Mouse (Mus musculus) adrenal gland, adult 18-20 months (tissue): ENCODE measurements around the gene Lamb3. TPM values are rescaled to one million over a fixed set of nuclear protein-coding genes. Genes with fewer than 3 reads are reported as not detected.
"Not testable (repeated sequence)": the region's sequence is repeated elsewhere in the genome, so short reads cannot be mapped to it uniquely, and the experiment has no call there.

Experiments
- DNase-seq, 2 experiments: peaks; one replicate each; pipeline ENCODE4 v3.0.0; 2021 to 2022; ENCODE audit warnings: low spot score in 2 of 2
- total RNA-seq, 2 experiments: library from RNA; stranded (reverse); gene quantifications; 1 replicate in 1 of 2; 2 replicates in 1 of 2; pipeline ENCODE4 v1.2.3; 2021

Gene Lamb3
- total RNA-seq, 2 experiments from 2014 or later: 0.86 to 1.5 TPM

DNA sequence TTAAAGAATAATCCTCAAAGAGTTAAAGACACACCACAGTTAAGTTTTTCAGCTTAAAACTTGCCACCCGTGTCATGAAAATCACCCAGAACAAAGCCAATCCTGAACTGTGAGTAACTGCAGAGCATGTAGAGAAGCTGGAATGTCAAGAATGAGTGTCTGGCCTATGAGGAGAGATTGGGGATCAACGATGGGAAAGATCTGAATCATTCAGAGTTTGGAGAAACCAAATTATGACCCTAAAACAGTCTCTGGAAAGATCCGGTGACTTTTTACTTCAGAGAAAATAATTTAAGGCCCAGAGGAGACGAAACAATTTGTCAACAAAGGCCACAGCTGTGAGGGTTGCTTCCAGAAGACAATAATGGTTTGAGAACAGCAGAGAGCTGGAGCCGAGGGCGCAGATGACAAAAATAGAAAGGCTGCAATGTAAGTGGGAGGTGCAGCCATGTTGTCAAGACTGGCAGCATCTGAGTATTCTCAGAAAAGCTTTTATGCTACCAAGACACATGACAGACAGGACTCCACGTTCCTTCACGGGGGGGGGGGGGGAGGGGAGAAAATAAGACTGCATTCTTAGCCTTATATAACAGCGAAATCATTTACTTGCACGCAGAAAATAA, 36.2 kb downstream of the Lamb3 start:
- no peak for DNase-seq

DNA sequence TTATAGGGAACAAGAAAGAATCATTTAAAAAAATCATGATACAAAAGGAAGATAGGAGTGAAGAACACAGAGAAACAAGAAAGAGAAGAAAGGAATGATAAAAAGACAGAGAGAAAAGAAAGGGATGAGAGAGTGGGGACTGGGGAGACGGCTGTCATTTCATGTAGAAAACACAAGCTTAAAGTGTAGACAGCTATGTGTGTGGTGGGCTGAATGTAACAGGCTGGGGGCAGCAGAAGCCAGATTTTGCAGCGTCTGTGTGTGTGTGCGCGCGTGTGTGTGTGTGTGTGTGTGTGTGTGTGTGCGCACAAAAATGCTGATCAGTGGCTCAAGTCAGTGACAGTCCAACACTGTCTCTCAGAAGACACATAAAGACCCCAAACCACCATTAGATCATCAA, 36.7 kb downstream of the Lamb3 start:
- DNase-seq: no peak

DNA sequence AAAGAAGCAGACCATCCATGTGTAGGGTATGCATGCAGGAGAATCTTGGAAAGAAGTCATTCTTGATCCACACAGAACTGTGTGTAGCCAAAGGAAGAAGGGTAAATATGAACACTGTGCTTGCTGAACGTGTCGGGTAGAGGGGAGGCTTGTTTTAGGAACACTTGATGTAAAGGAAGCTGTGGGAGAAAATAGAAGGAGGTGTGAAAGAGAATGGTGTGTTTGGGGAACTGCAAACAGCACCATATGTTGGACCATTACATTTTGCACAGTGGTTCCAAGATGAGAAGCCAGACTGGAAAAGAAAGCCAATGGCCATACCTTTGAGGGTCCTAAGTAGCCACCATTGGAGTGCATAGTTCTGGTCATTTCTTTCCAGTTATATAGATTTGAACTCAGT, 42.5 kb downstream of the Lamb3 start:
- no peak for DNase-seq

DNA sequence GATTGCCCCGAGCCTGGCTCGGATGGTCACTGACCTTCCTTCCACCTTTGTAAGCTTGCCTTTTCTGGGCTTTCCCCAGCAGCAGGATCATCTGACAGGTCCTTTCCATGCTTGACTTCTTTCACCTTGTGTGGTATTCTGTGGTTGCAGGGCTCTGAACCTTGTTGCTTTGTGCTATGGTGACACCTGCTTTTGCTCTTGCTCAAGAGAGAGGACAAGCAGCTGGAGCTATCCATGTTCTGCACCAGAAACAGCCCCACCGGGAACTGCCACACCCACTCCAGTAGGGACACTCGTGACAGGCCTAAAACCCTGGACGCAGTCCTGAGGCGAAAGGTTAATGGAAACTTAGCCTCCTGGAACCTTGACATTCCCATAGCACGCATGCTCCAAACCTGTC, 43.9 kb downstream of the Lamb3 start:
- no peak for DNase-seq

DNA sequence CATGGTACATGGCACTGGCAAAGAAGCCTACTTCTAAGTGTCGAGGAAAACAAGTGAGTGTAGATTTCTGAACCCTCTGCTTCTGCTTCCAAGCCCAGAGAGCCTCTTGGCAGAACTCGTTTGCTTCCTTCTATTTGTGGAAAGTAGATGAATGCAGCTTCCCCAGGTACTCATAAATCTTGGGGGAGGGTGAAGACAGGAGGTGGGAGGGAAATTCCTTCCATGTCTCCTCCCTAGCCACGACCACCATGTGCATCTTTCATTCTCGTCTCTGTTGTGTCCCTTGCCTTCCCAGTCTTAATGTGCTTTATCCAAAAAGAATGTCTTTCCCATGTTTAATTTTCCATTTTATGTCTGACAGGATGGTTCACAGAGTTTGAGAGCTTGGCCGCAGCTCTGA, 45.1 kb downstream of the Lamb3 start:
- DNase-seq: no peak

DNA sequence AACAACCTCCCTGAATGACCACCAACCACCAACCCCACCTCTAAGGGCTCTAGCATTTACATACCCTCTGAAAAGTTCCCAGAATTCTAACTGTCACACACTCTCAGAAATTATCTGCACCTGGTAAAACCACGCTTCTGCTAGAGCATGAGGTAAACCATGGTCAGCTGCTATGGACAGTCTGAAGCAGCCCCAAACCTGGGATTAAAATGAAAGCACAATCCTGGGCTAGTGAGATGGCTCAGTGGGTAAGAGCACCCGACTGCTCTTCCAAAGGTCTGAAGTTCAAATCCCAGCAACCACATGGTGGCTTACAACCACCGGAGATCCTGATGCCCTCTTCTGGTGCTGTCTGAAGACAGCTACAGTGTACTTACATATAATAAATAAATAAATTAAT, 46.4 kb downstream of the Lamb3 start:
- DNase-seq: not testable (repeated sequence)

DNA sequence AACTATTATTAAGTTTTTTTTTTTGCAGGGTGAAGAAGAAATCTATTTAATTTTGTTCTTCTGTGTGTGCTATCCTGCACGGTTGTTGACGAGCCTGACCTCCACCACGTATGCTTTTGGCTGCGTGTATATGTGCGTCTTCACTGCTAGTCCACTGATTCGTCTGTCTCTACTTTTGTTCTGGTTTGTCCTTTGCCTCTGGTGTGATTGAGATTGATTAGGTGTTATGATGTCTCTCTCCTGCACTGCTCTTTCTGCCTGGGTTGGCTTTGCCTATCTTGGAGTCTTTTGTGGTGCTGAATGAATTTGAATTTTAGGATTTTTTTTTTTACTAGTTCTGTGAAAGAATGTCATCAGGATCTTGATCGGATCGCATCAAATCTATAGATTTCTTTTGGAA, 47.5 kb downstream of the Lamb3 start:
- no peak for DNase-seq

DNA sequence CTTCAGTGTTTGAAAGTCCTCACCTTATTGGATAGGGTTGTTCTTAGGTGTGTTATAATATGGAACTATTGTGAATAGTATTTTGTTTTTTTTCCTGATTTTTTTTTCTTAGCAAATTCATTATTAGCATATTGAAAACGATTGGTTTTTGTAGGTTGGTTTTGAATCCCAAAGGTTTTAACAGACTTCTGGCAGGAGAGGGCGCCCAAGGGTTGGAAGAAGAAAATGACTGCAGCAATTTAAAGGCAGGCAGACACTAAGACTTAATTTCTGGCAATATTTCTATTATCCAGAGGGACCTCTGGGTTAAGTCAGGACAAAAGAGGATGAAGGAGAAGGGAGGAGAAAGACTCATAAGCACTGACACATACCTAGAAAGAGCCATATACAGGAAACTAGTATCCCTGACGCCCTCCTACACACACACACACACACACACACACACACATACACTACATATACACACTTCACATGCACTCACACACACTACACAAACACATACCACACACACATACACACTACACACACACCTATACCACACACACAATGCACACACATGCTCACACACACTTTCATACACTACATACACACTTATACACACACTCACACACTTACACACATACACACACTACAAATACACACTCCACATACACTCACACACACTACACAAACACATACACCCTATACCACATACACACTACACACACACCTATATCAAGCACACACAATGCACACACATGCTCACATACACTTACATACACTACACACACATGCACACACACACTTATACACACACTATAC, 48.2 kb downstream of the Lamb3 start:
- peak; percentile 65 to 79 for DNase-seq

DNA sequence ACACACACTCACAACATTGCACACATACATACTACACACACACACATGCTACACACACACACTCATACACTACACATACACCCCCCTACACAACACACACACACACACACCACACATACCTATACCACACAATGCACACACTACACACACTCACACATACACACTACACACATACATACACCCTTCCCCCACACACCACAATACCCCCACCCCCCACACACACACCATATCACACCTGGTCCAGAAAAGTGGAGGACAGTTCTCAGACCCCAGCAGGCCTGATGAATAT, 48.7 kb downstream of the Lamb3 start:
- DNase-seq: no peak

DNA sequence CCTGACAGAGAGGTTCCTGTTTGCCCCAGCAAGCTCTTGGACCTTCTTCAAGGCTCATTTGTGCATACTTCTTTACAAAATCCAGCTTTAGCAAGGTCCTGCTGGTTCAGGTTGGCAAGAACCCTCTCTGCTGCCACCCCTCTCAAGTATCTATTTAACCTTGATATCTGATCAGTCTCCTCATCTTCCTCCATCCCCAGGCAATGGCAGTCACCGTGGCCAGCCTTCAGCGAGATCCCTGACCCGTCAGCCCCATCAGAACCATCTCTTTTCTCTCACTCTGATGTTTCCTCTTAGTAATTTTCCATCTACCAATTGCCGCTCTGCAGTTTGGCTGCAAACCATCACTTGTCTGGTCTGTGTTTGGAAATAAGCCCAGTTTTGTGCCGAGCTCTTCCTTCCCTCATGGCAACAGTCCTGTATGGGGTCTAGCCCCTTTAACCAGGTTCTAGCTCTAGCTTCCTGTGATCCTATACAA, 49.2 kb downstream of the Lamb3 start:
- no peak for DNase-seq

DNA sequence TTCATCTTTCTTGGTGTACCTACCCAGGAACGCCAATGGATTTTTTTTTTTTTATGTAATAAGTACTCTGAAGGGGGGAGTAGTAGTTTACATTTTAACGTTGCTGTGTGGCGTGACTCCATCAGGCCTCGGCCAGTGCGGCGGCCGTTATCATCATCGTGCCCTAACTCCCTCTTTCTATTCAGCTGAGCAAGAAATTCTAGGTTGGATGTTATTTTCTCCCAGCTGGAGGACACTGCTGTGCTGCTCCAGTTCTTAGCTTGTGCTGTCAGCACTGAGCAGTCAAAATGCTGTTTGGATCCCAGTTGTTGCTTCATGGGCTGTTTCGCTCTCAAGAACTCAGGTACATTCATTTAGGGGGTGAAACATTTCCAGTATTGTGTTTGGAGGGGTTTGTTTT, 52.1 kb downstream of the Lamb3 start:
- DNase-seq: no peak

DNA sequence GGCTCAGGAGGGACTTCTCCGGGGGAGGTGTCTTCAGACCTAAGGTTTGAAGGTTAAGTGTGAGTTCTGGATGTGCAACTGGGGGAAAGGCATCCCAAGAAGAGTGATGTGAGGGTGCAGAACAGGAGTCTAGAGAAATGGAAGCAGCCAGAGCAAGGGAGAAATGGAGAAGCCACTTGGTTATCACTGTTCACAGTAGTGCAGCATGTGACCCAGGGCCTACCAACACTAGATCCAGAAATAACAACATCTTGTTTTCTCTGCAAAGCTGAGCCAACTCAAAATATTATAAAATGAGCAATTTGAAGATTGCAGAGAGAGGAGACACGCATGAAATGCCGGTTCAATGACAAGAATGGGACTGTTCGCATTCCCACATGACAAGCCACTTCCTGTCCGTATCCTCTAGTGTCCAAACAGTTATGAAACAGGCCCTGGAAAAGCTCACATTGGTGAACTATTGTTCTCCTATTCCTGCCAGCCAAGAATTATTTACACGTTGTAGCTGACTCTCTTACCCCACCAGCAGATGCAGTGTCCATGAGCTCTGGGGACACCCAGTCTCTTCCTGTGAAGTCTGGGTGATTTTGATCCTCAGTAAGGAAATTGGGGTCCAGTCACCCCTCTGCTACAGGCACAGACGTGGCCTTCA, 54.5 kb downstream of the Lamb3 start:
- no peak for DNase-seq

DNA sequence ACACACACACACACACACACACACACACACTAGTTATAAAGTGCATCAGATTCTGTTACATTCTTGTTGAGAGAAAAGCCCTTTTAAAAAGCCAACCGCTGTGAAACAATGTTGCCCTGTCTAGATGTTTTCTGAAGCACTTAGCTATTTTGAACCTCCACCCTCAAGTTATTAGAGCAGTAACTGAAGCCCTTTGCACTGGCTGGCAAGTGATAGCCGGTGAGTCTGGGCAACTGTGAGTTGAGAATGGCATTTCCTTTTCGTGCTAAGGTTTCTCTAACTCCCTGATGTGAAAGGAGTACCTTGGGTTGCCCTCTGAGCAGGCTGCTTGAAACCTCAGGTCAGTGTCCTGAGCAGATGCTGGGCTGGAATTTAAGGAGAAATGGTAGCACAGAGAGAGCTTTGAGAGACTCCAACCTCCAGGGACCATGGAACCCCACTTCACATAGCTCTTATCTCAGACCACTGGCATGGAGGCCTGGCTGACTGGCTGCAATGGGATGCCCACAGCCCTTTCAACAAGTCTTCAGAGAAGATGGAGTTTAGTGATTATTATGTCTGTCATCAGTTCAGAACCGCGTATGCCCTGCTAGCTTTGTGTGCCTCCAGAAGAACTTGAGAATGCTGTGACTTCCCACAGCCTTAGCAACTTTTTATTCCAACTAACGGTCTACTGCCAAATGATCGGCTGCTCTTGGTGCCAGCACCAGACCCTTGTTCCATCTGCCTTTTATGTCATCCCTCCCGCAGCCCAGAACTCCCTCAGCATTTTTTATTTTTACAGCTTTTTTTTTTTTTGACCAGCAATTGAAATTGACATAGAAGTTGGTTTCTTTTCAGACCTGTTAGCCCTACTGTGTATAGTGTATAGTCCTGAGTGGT, 55.8 kb downstream of the Lamb3 start:
- no peak for DNase-seq

DNA sequence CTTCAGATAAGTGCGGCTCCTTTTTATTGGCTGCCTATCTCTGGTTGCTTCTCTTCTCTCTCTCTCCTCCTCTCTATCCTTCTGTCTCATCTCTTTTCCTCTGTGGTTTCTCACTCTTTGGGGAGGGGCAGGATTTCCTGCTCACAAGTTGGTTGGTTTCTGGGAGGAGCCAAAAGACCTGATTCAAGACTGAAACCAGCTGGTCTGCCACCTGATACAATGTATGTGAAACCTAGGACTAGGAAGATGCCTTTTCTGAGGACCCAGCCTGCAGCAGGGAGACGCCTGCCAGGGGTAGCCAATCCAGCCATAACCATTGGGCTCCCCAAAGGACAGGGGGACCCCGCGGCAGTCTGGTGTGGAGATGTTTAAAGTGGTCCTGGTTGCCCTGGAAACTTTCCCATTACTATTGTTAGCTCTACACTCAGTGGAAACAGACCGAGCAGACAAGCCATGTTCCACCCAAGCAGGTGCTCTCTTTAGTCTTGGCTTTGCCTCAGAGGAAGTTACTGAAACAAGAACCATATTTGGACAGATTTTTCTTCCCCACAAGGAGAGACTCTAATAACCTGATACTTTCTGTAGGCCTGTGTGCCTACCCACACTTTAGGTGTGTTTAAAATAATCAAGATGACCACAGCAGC, 56.6 kb downstream of the Lamb3 start, which contains the start of gene Hsd11b1:
TSS of gene Hsd11b1 (minus strand) at position 121 of the 644 bp plus-strand sequence.
- no peak for DNase-seq

DNA sequence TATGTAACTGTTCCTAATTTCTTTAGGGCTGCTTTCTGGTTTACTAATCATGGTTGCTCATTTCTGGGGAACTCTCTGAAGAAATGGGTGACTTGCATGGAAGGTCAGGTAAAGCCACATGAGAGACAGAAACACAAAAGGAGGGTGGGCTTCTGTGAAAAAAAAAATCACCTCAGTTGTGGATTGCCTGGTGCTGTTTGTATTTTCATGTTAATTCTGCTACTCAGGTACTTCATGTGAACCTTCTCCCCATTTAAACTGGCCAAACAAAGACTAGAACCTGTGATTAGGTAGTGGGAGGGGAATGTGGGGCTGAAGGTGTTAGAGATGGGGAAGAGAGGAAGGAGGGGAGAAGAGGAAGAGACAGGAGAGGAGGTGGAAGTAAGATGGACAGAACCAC, 58.2 kb downstream of the Lamb3 start:
- no peak for DNase-seq

DNA sequence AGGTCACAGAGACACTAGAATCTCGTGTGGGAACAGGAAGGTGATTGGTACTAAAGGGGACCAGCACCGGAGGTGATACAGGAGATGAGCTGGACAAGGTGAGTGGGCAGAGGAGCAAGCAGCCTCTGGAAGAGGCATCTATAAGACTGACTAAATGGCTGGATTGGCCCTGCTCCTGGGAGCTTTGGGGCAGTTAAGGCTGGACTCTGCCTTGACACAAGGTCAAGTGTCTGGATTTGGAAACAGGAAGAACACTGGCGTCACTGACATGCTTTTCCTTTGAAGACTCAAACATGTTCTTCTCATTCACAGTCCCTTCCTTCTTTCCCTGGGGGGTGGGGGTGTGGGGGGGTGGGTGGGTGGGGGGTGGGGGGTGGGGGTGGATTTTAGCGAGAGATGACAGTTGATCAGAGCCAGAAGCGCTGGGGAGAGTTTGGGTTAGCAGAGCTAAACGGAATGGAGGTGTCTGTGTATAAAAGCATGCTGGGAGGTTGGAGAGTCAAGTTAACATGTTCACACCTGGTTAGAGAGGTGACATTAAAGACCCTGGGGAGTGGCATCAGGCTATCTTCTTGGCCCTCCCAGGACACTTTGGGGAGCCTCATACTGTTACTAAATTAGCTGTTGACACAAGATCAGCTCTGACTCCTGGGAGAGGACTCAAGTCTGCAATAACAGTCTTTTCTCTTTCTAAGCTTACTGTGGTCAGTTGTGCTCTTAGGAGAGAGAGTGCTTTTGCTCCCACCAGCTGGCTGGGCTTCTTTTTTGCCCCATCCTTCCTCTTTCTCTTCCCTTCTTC, 63.7 kb downstream of the Lamb3 start:
- no peak for DNase-seq

DNA sequence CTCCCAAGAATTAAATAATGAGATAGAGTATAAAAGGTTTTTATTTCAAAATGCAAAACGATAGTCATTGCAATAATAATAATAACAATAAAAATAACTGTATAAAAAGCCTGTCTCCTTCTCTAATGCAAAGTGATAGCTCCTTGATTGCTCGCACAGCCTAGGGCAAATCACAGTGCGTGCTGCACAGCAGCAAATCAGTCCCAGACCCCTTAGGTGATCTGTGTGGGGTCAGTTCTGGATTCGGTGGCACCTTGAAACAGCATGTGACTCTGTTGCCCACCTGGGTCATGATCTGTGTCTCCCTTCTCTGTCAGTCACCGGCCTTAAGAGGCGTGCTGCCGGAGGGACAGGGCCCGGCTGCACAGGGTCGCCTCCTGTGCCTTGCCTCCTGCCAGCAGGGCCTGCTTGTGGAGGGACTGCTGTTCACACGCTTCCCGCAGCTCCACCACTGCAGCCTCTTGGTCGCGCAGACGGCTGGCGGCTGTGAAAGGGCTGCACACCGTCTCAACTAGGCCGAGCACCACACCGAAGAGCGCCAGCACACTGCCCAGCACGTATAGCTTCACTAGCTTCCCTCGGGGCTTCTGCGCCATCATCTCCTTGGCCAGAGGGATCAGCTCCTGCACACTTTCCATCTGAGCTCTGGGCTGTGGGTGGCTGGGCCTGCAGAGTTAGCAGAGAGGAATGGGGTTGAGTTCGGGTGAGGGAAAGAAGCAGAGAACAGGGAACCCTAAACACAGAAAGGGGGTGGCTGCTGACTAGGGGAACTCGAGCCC, 64.8 kb downstream of the Lamb3 start:
- peak; percentile 43 to 48 for DNase-seq

DNA sequence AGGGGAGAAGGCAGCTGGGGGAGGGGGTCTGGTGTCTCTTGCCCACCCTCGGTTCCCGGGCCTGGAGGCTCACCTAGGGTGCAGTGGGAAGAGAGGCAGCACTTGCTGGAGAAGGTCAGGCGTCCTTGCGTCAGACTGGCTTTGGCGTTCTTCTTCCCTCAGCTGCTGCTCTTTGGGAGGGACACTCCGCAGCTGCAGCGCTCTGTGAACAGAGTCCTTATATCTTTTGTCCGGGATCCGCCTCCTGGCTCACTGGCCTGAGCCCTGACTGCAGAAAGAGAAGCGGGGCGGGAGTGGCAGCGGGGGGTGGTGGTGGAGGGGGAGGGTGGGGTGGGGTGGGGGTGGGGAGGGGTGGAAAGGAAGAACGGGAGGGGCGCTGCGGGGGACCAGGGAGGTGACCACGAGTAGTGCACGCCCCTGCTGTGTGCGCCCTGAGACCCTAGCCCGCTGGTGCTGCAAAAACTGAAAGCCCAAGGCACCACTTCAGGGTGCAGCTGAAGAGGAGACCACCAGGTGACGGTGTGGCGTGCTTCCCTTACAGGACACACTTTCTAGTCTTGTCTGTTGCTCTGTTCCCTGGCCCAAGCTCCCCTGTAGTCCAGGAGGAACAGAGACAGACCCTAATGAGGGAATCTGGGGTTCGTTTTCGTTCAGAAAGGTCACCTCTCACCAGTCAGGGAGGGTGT, 65.6 kb downstream of the Lamb3 start, which contains the start of gene G0s2:
TSS of gene G0s2 (minus strand) at position 302 of the 686 bp plus-strand sequence.
- peak; percentile 73 to 74 for DNase-seq
